Mouse (Mus musculus): Measurements from ENCODE around the gene Dclk2.
A peak's percentile ranks its signal among the peaks of the same experiment; 100 is the strongest.

Dclk2 gene

GRCm38 (mm10) chr3:86842461-86842860 lies 78.2 kb downstream of the Dclk2 start:
- Histone ChIP-seq H3K36me3 (ENCODE audit: control insufficient read depth, insufficient read depth, low read length, poor library complexity, severe bottlenecking) (no peaks in the 10 kb centered on the region), H3K27me3 (ENCODE audit: control insufficient read depth, insufficient read depth, low read length, poor library complexity, severe bottlenecking) (no peaks in the 10 kb centered on the region)
- peak; percentile 21 for DNase-seq (ENCODE audit: low read depth, low spot score)

- H3K36me3 ChIP-seq (ENCODE audit: control insufficient read depth, insufficient read depth, low read length, poor library complexity, severe bottlenecking): no peaks in the 10 kb centered on the region
- no peaks in the 10 kb centered on the region for H3K27me3 ChIP-seq (ENCODE audit: control insufficient read depth, insufficient read depth, low read length, poor library complexity, severe bottlenecking)
- no peak for DNase-seq (ENCODE audit: low read depth, low spot score)
These were observed 81.0 kb downstream of the Dclk2 start for GRCm38 (mm10) chr3:86839606-86840005.

GRCm38 (mm10) chr3:86837386-86837785 lies 83.3 kb downstream of the Dclk2 start:
- DNase-seq (ENCODE audit: low read depth, low spot score): no peak
- H3K27me3 ChIP-seq (ENCODE audit: control insufficient read depth, insufficient read depth, low read length, poor library complexity, severe bottlenecking): no peaks in the 10 kb centered on the region
- H3K36me3 ChIP-seq (ENCODE audit: control insufficient read depth, insufficient read depth, low read length, poor library complexity, severe bottlenecking): no peaks in the 10 kb centered on the region; the same call in 1 of the 2 replicates

GRCm38 (mm10) chr3:86835180-86835579 lies 85.5 kb downstream of the Dclk2 start:
- Histone ChIP-seq H3K27me3 (ENCODE audit: control insufficient read depth, insufficient read depth, low read length, poor library complexity, severe bottlenecking) (no peaks in the 10 kb centered on the region), H3K36me3 (ENCODE audit: control insufficient read depth, insufficient read depth, low read length, poor library complexity, severe bottlenecking) (peaks cover 2% of the 10 kb centered on the region)
- DNase-seq (ENCODE audit: low read depth, low spot score): peak; percentile 29

- Histone ChIP-seq H3K36me3 (ENCODE audit: control insufficient read depth, insufficient read depth, low read length, poor library complexity, severe bottlenecking) (peaks cover 2% of the 10 kb centered on the region), H3K27me3 (ENCODE audit: control insufficient read depth, insufficient read depth, low read length, poor library complexity, severe bottlenecking) (no peaks in the 10 kb centered on the region)
- no peak for DNase-seq (ENCODE audit: low read depth, low spot score)
These were observed 86.3 kb downstream of the Dclk2 start for GRCm38 (mm10) chr3:86834341-86834740.

GRCm38 (mm10) chr3:86832591-86833267 lies 87.9 kb downstream of the Dclk2 start:
- no peaks in the 10 kb centered on the region for H3K27me3 ChIP-seq (ENCODE audit: control insufficient read depth, insufficient read depth, low read length, poor library complexity, severe bottlenecking)
- DNase-seq (ENCODE audit: low read depth, low spot score): no peak
- H3K36me3 ChIP-seq (ENCODE audit: control insufficient read depth, insufficient read depth, low read length, poor library complexity, severe bottlenecking): peaks cover 2% of the 10 kb centered on the region

- no peak for DNase-seq (ENCODE audit: low read depth, low spot score)
- H3K36me3 ChIP-seq (ENCODE audit: control insufficient read depth, insufficient read depth, low read length, poor library complexity, severe bottlenecking): peaks cover 2% of the 10 kb centered on the region
- H3K27me3 ChIP-seq (ENCODE audit: control insufficient read depth, insufficient read depth, low read length, poor library complexity, severe bottlenecking): no peaks in the 10 kb centered on the region
These were observed 88.5 kb downstream of the Dclk2 start for GRCm38 (mm10) chr3:86832115-86832514.

- no peak for DNase-seq (ENCODE audit: low read depth, low spot score)
- peaks cover 2% of the 10 kb centered on the region for H3K36me3 ChIP-seq (ENCODE audit: control insufficient read depth, insufficient read depth, low read length, poor library complexity, severe bottlenecking)
- H3K27me3 ChIP-seq (ENCODE audit: control insufficient read depth, insufficient read depth, low read length, poor library complexity, severe bottlenecking): no peaks in the 10 kb centered on the region
These were observed 93.1 kb downstream of the Dclk2 start for GRCm38 (mm10) chr3:86827506-86827905.

GRCm38 (mm10) chr3:86821383-86821782 lies 99.3 kb downstream of the Dclk2 start:
- Histone ChIP-seq H3K27me3 (ENCODE audit: control insufficient read depth, insufficient read depth, low read length, poor library complexity, severe bottlenecking) (no peaks in the 10 kb centered on the region), H3K36me3 (ENCODE audit: control insufficient read depth, insufficient read depth, low read length, poor library complexity, severe bottlenecking) (no peaks in the 10 kb centered on the region; the same call in 1 of the 2 replicates)
- no peak for DNase-seq (ENCODE audit: low read depth, low spot score)

GRCm38 (mm10) chr3:86820344-86820743 lies 100.3 kb downstream of the Dclk2 start:
- Histone ChIP-seq H3K36me3 (ENCODE audit: control insufficient read depth, insufficient read depth, low read length, poor library complexity, severe bottlenecking) (no peaks in the 10 kb centered on the region; the same call in 1 of the 2 replicates), H3K27me3 (ENCODE audit: control insufficient read depth, insufficient read depth, low read length, poor library complexity, severe bottlenecking) (no peaks in the 10 kb centered on the region)
- no peak for DNase-seq (ENCODE audit: low read depth, low spot score)

- DNase-seq (ENCODE audit: low read depth, low spot score): no peak
- Histone ChIP-seq H3K36me3 (ENCODE audit: control insufficient read depth, insufficient read depth, low read length, poor library complexity, severe bottlenecking) (peaks cover 2% of the 10 kb centered on the region; the same call in 1 of the 2 replicates), H3K27me3 (ENCODE audit: control insufficient read depth, insufficient read depth, low read length, poor library complexity, severe bottlenecking) (no peaks in the 10 kb centered on the region)
These were observed 101.3 kb downstream of the Dclk2 start for GRCm38 (mm10) chr3:86819372-86819771.

GRCm38 (mm10) chr3:86818001-86818585 lies 102.6 kb downstream of the Dclk2 start:
- Histone ChIP-seq H3K27me3 (ENCODE audit: control insufficient read depth, insufficient read depth, low read length, poor library complexity, severe bottlenecking) (no peaks in the 10 kb centered on the region), H3K36me3 (ENCODE audit: control insufficient read depth, insufficient read depth, low read length, poor library complexity, severe bottlenecking) (peaks cover 2% of the 10 kb centered on the region; the same call in 1 of the 2 replicates)
- no peak for DNase-seq (ENCODE audit: low read depth, low spot score)

- peak; percentile 85 for DNase-seq (ENCODE audit: low read depth, low spot score)
- peaks cover 2% of the 10 kb centered on the region; the same call in 1 of the 2 replicates for H3K36me3 ChIP-seq (ENCODE audit: control insufficient read depth, insufficient read depth, low read length, poor library complexity, severe bottlenecking)
- no peaks in the 10 kb centered on the region for H3K27me3 ChIP-seq (ENCODE audit: control insufficient read depth, insufficient read depth, low read length, poor library complexity, severe bottlenecking)
These were observed 108.0 kb downstream of the Dclk2 start for GRCm38 (mm10) chr3:86812689-86813088.

GRCm38 (mm10) chr3:86810908-86811307 lies 109.7 kb downstream of the Dclk2 start:
- H3K27me3 ChIP-seq (ENCODE audit: control insufficient read depth, insufficient read depth, low read length, poor library complexity, severe bottlenecking): no peaks in the 10 kb centered on the region
- peaks cover 4% of the 10 kb centered on the region; the same call in 1 of the 2 replicates for H3K36me3 ChIP-seq (ENCODE audit: control insufficient read depth, insufficient read depth, low read length, poor library complexity, severe bottlenecking)
- DNase-seq (ENCODE audit: low read depth, low spot score): no peak

- Histone ChIP-seq H3K36me3 (ENCODE audit: control insufficient read depth, insufficient read depth, low read length, poor library complexity, severe bottlenecking) (peaks cover 5% of the 10 kb centered on the region; the same call in 1 of the 2 replicates), H3K27me3 (ENCODE audit: control insufficient read depth, insufficient read depth, low read length, poor library complexity, severe bottlenecking) (no peaks in the 10 kb centered on the region)
- DNase-seq (ENCODE audit: low read depth, low spot score): no peak
These were observed 111.0 kb downstream of the Dclk2 start for GRCm38 (mm10) chr3:86809646-86810045.
